Mouse (Mus musculus) megakaryocyte, embryonic 14.5 days (primary cell): ENCODE results near the gene Gm21983. TPM values are rescaled to one million over a fixed set of nuclear protein-coding genes. Genes with fewer than 3 reads are reported as not detected.

Experiments used
- H3K27me3 ChIP-seq: replicated peaks from 2 replicates; pipeline ENCODE3; 2012; ENCODE audit warnings: inconsistent platforms
- H3K36me3 ChIP-seq: replicated peaks from 2 replicates; pipeline ENCODE3; 2012; ENCODE audit warnings: low read length, inconsistent platforms, mixed read lengths
- H3K4me1 ChIP-seq: 2 replicates; pipeline ENCODE4 v1.6.1; 2012; ENCODE audit warnings: inconsistent platforms
- H3K4me3 ChIP-seq: replicated peaks from 2 replicates; pipeline ENCODE3; 2012; ENCODE audit warnings: moderate library complexity, mild to moderate bottlenecking, inconsistent platforms
- H3K9me3 ChIP-seq: 2 replicates; pipeline ENCODE4 v1.6.1; 2012; ENCODE audit warnings: inconsistent platforms
- FLI1 ChIP-seq: IDR thresholded peaks from 2 replicates; pipeline ENCODE4 v1.6.1; 2012; ENCODE audit warnings: low read length, inconsistent platforms, mixed read lengths
- GATA1 ChIP-seq: IDR thresholded peaks from 3 replicates; pipeline ENCODE4 v1.6.1; 2012; ENCODE audit warnings: mixed read lengths, low read length, inconsistent platforms, borderline replicate concordance
- polyA plus RNA-seq: library from polyadenylated mRNA; stranded (reverse); fragments of >175 nt; gene quantifications from 2 replicates; pipeline ENCODE4 v1.2.3, GENCODE M21; 2012; ENCODE audit warnings: low replicate concordance; ENCODE audit not compliant: insufficient read depth

Gm21983 gene
- polyA plus RNA-seq, 1 experiment: not detected

- TF ChIP-seq FLI1: no peak
- no peak for TF ChIP-seq GATA1
- Histone ChIP-seq H3K36me3 (no peaks in the 10 kb centered on the region), H3K9me3 (no peaks in the 10 kb centered on the region; the same call in 1 of the 2 replicates), H3K4me1 (peaks cover 5% of the 10 kb centered on the region; the same call in 1 of the 2 replicates), H3K27me3 (peaks cover 5% of the 10 kb centered on the region), H3K4me3 (no peak overlapping the region)
Observed at GRCm38 (mm10) chr7:27133757-27134156, 47.1 kb downstream of the Gm21983 start.

- no peak overlapping the region for H3K4me3 ChIP-seq
- peaks cover 5% of the 10 kb centered on the region for H3K27me3 ChIP-seq
- H3K4me1 ChIP-seq: peaks cover 5% of the 10 kb centered on the region; the same call in 1 of the 2 replicates
- no peak for TF ChIP-seq GATA1
- no peak for TF ChIP-seq FLI1
- no peaks in the 10 kb centered on the region; the same call in 1 of the 2 replicates for H3K9me3 ChIP-seq
- H3K36me3 ChIP-seq: no peaks in the 10 kb centered on the region
Observed at GRCm38 (mm10) chr7:27133156-27133555, 47.7 kb downstream of the Gm21983 start.

GRCm38 (mm10) chr7:27132588-27132987, 48.3 kb downstream of the Gm21983 start:
- Histone ChIP-seq H3K9me3 (no peaks in the 10 kb centered on the region; the same call in 1 of the 2 replicates), H3K4me1 (peaks cover 5% of the 10 kb centered on the region; the same call in 1 of the 2 replicates), H3K27me3 (peaks cover 6% of the 10 kb centered on the region), H3K36me3 (no peaks in the 10 kb centered on the region), H3K4me3 (peak overlapping the region; percentile 74)
- TF ChIP-seq FLI1: no peak
- no peak for TF ChIP-seq GATA1

GRCm38 (mm10) chr7:27131387-27131786, 49.5 kb downstream of the Gm21983 start:
- H3K9me3 ChIP-seq: no peaks in the 10 kb centered on the region; the same call in 1 of the 2 replicates
- peaks cover 6% of the 10 kb centered on the region for H3K27me3 ChIP-seq
- H3K4me1 ChIP-seq: peaks cover 5% of the 10 kb centered on the region; the same call in 1 of the 2 replicates
- TF ChIP-seq GATA1 (no peak), FLI1 (no peak)
- H3K4me3 ChIP-seq: no peak overlapping the region
- no peaks in the 10 kb centered on the region for H3K36me3 ChIP-seq

GRCm38 (mm10) chr7:27130521-27131370, 50.1 kb downstream of the Gm21983 start:
- H3K27me3 ChIP-seq: peaks cover 6% of the 10 kb centered on the region

GRCm38 (mm10) chr7:27129811-27130210, 51.1 kb downstream of the Gm21983 start:
- H3K4me3 ChIP-seq: no peak overlapping the region
- peaks cover 6% of the 10 kb centered on the region for H3K27me3 ChIP-seq
- no peaks in the 10 kb centered on the region; the same call in 1 of the 2 replicates for H3K9me3 ChIP-seq
- no peaks in the 10 kb centered on the region for H3K36me3 ChIP-seq
- peaks cover 5% of the 10 kb centered on the region; the same call in 1 of the 2 replicates for H3K4me1 ChIP-seq
- TF ChIP-seq GATA1: no peak
- TF ChIP-seq FLI1: no peak

More at GRCm38 (mm10) chr7:27130521-27131370, 50.1 kb downstream of the Gm21983 start:
- Histone ChIP-seq H3K4me1 (peaks cover 5% of the 10 kb centered on the region; the same call in 1 of the 2 replicates), H3K9me3 (no peaks in the 10 kb centered on the region; the same call in 1 of the 2 replicates), H3K36me3 (no peaks in the 10 kb centered on the region), H3K4me3 (no peak overlapping the region)
- TF ChIP-seq GATA1 (no peak), FLI1 (no peak)

GRCm38 (mm10) chr7:27128946-27129345, 51.9 kb downstream of the Gm21983 start:
- Histone ChIP-seq H3K4me1 (peaks cover 5% of the 10 kb centered on the region; the same call in 1 of the 2 replicates), H3K9me3 (no peaks in the 10 kb centered on the region; the same call in 1 of the 2 replicates), H3K27me3 (peaks cover 6% of the 10 kb centered on the region), H3K4me3 (no peak overlapping the region), H3K36me3 (no peaks in the 10 kb centered on the region)
- TF ChIP-seq FLI1 (no peak), GATA1 (no peak)

- H3K9me3 ChIP-seq: no peaks in the 10 kb centered on the region; the same call in 1 of the 2 replicates
- no peak overlapping the region for H3K4me3 ChIP-seq
- H3K36me3 ChIP-seq: no peaks in the 10 kb centered on the region
- peaks cover 4% of the 10 kb centered on the region for H3K27me3 ChIP-seq
- peaks cover 5% of the 10 kb centered on the region; the same call in 1 of the 2 replicates for H3K4me1 ChIP-seq
- TF ChIP-seq GATA1 (no peak), FLI1 (no peak)
Observed at GRCm38 (mm10) chr7:27128162-27128561, 52.7 kb downstream of the Gm21983 start.

GRCm38 (mm10) chr7:27124969-27125368, 55.9 kb downstream of the Gm21983 start:
- H3K9me3 ChIP-seq: no peaks in the 10 kb centered on the region
- peaks cover 4% of the 10 kb centered on the region for H3K27me3 ChIP-seq
- no peaks in the 10 kb centered on the region for H3K4me1 ChIP-seq
- no peaks in the 10 kb centered on the region for H3K36me3 ChIP-seq
- H3K4me3 ChIP-seq: no peak overlapping the region
- TF ChIP-seq GATA1 (no peak), FLI1 (no peak)
